Mouse (Mus musculus): Measurements from ENCODE around the gene Haao. TPM values are rescaled to one million over a fixed set of nuclear protein-coding genes. Genes with fewer than 3 reads are reported as not detected.
A peak's percentile ranks its signal among the peaks of the same experiment; 100 is the strongest.

Gene Haao
- total and polyA plus RNA-seq, 2 experiments = 626 to 835 TPM

- no peaks in the 10 kb centered on the region for H3K79me2 ChIP-seq (ENCODE audit: control insufficient read depth, insufficient read depth, low read length)
- 88% methylated on average over 19 of the region's 19 CpGs for WGBS
- TF ChIP-seq POLR2A (IDR thresholded peaks at IDR 0.05; ENCODE audit: extremely low read depth, insufficient read depth, low read length) (no peak), CTCF (IDR thresholded peaks at IDR 0.05; ENCODE audit: low read depth, low read length) (no peak)
- H3K27ac ChIP-seq (replicated peaks; ENCODE audit: insufficient read depth, low read depth, low read length) = no peak overlapping the region
- H3K4me3 ChIP-seq (ENCODE audit: insufficient read depth, low read depth, low read length) = no peak overlapping the region
- no peaks in the 10 kb centered on the region for H3K36me3 ChIP-seq (ENCODE audit: control insufficient read depth, insufficient read depth, low read length)
- H3K4me1 ChIP-seq (ENCODE audit: control insufficient read depth, insufficient read depth, low read length) = no peaks in the 10 kb centered on the region
- H3K27me3 ChIP-seq (ENCODE audit: control insufficient read depth, insufficient read depth, low read length) = no peaks in the 10 kb centered on the region
- H3K9ac ChIP-seq (ENCODE audit: low read depth, low read length) = no peak overlapping the region
- no peak for DNase-seq (ENCODE audit: extremely low read depth, low read depth, low spot score)
Observed at GRCm38 (mm10) chr17:83873363-83874141, 25.8 kb upstream of the Haao start.

GRCm38 (mm10) chr17:83872806-83873348 lies 25.1 kb upstream of the Haao start:
- Histone ChIP-seq H3K4me3 (ENCODE audit: insufficient read depth, low read depth, low read length) (no peak overlapping the region), H3K4me1 (ENCODE audit: control insufficient read depth, insufficient read depth, low read length) (no peaks in the 10 kb centered on the region), H3K79me2 (ENCODE audit: control insufficient read depth, insufficient read depth, low read length) (no peaks in the 10 kb centered on the region), H3K27ac (replicated peaks; ENCODE audit: insufficient read depth, low read depth, low read length) (no peak overlapping the region), H3K9ac (ENCODE audit: low read depth, low read length) (no peak overlapping the region), H3K27me3 (ENCODE audit: control insufficient read depth, insufficient read depth, low read length) (no peaks in the 10 kb centered on the region), H3K36me3 (ENCODE audit: control insufficient read depth, insufficient read depth, low read length) (no peaks in the 10 kb centered on the region)
- TF ChIP-seq CTCF (IDR thresholded peaks at IDR 0.05; ENCODE audit: low read depth, low read length) (peak; percentile 96), POLR2A (IDR thresholded peaks at IDR 0.05; ENCODE audit: extremely low read depth, insufficient read depth, low read length) (no peak)
- DNase-seq (ENCODE audit: extremely low read depth, low read depth, low spot score) = peak; percentile 51
- WGBS = 32% methylated on average over 14 of the region's 14 CpGs

GRCm38 (mm10) chr17:83871354-83871753 lies 23.6 kb upstream of the Haao start:
- no peaks in the 10 kb centered on the region for H3K27me3 ChIP-seq (ENCODE audit: control insufficient read depth, insufficient read depth, low read length)
- no peaks in the 10 kb centered on the region for H3K4me1 ChIP-seq (ENCODE audit: control insufficient read depth, insufficient read depth, low read length)
- no peak for DNase-seq (ENCODE audit: extremely low read depth, low read depth, low spot score)
- H3K79me2 ChIP-seq (ENCODE audit: control insufficient read depth, insufficient read depth, low read length) = no peaks in the 10 kb centered on the region
- no peak overlapping the region for H3K27ac ChIP-seq (replicated peaks; ENCODE audit: insufficient read depth, low read depth, low read length)
- no peak overlapping the region for H3K4me3 ChIP-seq (ENCODE audit: insufficient read depth, low read depth, low read length)
- no peaks in the 10 kb centered on the region for H3K36me3 ChIP-seq (ENCODE audit: control insufficient read depth, insufficient read depth, low read length)
- 91% methylated on average over 5 of the region's 5 CpGs for WGBS
- TF ChIP-seq POLR2A (IDR thresholded peaks at IDR 0.05; ENCODE audit: extremely low read depth, insufficient read depth, low read length) (no peak), CTCF (IDR thresholded peaks at IDR 0.05; ENCODE audit: low read depth, low read length) (no peak)
- H3K9ac ChIP-seq (ENCODE audit: low read depth, low read length) = no peak overlapping the region

GRCm38 (mm10) chr17:83870385-83870784 lies 22.6 kb upstream of the Haao start:
- WGBS = 21% methylated on average over 4 of the region's 4 CpGs

GRCm38 (mm10) chr17:83866582-83866981 lies 18.8 kb upstream of the Haao start:
- no peak for DNase-seq (ENCODE audit: extremely low read depth, low read depth, low spot score)

More at GRCm38 (mm10) chr17:83870385-83870784, 22.6 kb upstream of the Haao start:
- Histone ChIP-seq H3K4me1 (ENCODE audit: control insufficient read depth, insufficient read depth, low read length) (no peaks in the 10 kb centered on the region), H3K36me3 (ENCODE audit: control insufficient read depth, insufficient read depth, low read length) (no peaks in the 10 kb centered on the region), H3K27me3 (ENCODE audit: control insufficient read depth, insufficient read depth, low read length) (no peaks in the 10 kb centered on the region), H3K9ac (ENCODE audit: low read depth, low read length) (no peak overlapping the region), H3K27ac (replicated peaks; ENCODE audit: insufficient read depth, low read depth, low read length) (no peak overlapping the region), H3K79me2 (ENCODE audit: control insufficient read depth, insufficient read depth, low read length) (no peaks in the 10 kb centered on the region), H3K4me3 (ENCODE audit: insufficient read depth, low read depth, low read length) (no peak overlapping the region)
- DNase-seq (ENCODE audit: extremely low read depth, low read depth, low spot score) = peak; percentile 79
- no peak for TF ChIP-seq CTCF (IDR thresholded peaks at IDR 0.05; ENCODE audit: low read depth, low read length)
- TF ChIP-seq POLR2A (IDR thresholded peaks at IDR 0.05; ENCODE audit: extremely low read depth, insufficient read depth, low read length) = no peak

GRCm38 (mm10) chr17:83865366-83865765 lies 17.6 kb upstream of the Haao start:
- H3K27me3 ChIP-seq (ENCODE audit: control insufficient read depth, insufficient read depth, low read length) = no peaks in the 10 kb centered on the region
- WGBS = 91% methylated on average over 7 of the region's 7 CpGs

More at GRCm38 (mm10) chr17:83866582-83866981, 18.8 kb upstream of the Haao start:
- TF ChIP-seq POLR2A (IDR thresholded peaks at IDR 0.05; ENCODE audit: extremely low read depth, insufficient read depth, low read length) (no peak), CTCF (IDR thresholded peaks at IDR 0.05; ENCODE audit: low read depth, low read length) (peak; percentile 68)
- no peaks in the 10 kb centered on the region for H3K4me1 ChIP-seq (ENCODE audit: control insufficient read depth, insufficient read depth, low read length)
- no peak overlapping the region for H3K27ac ChIP-seq (replicated peaks; ENCODE audit: insufficient read depth, low read depth, low read length)
- no peaks in the 10 kb centered on the region for H3K27me3 ChIP-seq (ENCODE audit: control insufficient read depth, insufficient read depth, low read length)
- H3K9ac ChIP-seq (ENCODE audit: low read depth, low read length) = no peak overlapping the region
- no peaks in the 10 kb centered on the region for H3K36me3 ChIP-seq (ENCODE audit: control insufficient read depth, insufficient read depth, low read length)
- no peaks in the 10 kb centered on the region for H3K79me2 ChIP-seq (ENCODE audit: control insufficient read depth, insufficient read depth, low read length)
- 33% methylated on average over 10 of the region's 10 CpGs for WGBS
- no peak overlapping the region for H3K4me3 ChIP-seq (ENCODE audit: insufficient read depth, low read depth, low read length)

More at GRCm38 (mm10) chr17:83865366-83865765, 17.6 kb upstream of the Haao start:
- no peak overlapping the region for H3K4me3 ChIP-seq (ENCODE audit: insufficient read depth, low read depth, low read length)
- no peak for DNase-seq (ENCODE audit: extremely low read depth, low read depth, low spot score)
- H3K4me1 ChIP-seq (ENCODE audit: control insufficient read depth, insufficient read depth, low read length) = no peaks in the 10 kb centered on the region
- no peak overlapping the region for H3K27ac ChIP-seq (replicated peaks; ENCODE audit: insufficient read depth, low read depth, low read length)
- H3K36me3 ChIP-seq (ENCODE audit: control insufficient read depth, insufficient read depth, low read length) = no peaks in the 10 kb centered on the region
- no peak for TF ChIP-seq POLR2A (IDR thresholded peaks at IDR 0.05; ENCODE audit: extremely low read depth, insufficient read depth, low read length)
- no peak for TF ChIP-seq CTCF (IDR thresholded peaks at IDR 0.05; ENCODE audit: low read depth, low read length)
- H3K9ac ChIP-seq (ENCODE audit: low read depth, low read length) = no peak overlapping the region
- H3K79me2 ChIP-seq (ENCODE audit: control insufficient read depth, insufficient read depth, low read length) = no peaks in the 10 kb centered on the region
